26 mouse cellular contexts compared by ENCODE assay signal in genomic region chr13:49396798-49397197, GRCm38 (mm10). TPM values are rescaled to one million over a fixed set of nuclear protein-coding genes. Genes with fewer than 3 reads are reported as not detected.
DNase-seq lines count a peak whose midpoint lies in the region; ATAC-seq and TF ChIP-seq lines count a peak whose summit lies in the region.
"Had no signal": no experiment of that assay in that cellular context is flagged by ENCODE, and none has a peak within 500 bp of the region (broad histone marks: within the 10 kb centered on the region; RNA-seq: fewer than 3 reads in every experiment).

No protein-coding gene starts in this region.

- H3K4me3 ChIP-seq in embryonic fibroblast, embryonic 13.5 days (ENCODE audit: insufficient read depth, low read length), result no peak overlapping the region
- no peak overlapping the region for H3K4me3 ChIP-seq in midbrain, embryonic 16.5 days (ENCODE audit: low read depth, low read length)
- H3K4me3 ChIP-seq: erythroblast, embryonic 14.5 days; forebrain, embryonic 12.5 days; forebrain, embryonic 15.5 days; heart, embryonic 10.5 days; heart, embryonic 13.5 days; hindbrain, embryonic 12.5 days; hindbrain, embryonic 15.5 days had no signal

- no peaks in the 10 kb centered on the region for H3K9me3 ChIP-seq in midbrain, embryonic 16.5 days (replicated peaks; ENCODE audit: control insufficient read depth, low read length, poor library complexity, severe bottlenecking)
- H3K9me3 ChIP-seq: forebrain, embryonic 12.5 days; forebrain, embryonic 15.5 days; heart, embryonic 10.5 days; heart, embryonic 13.5 days; hindbrain, embryonic 12.5 days; hindbrain, embryonic 15.5 days had no signal

- no peak for TF ChIP-seq POLR2A in embryonic fibroblast, embryonic 13.5 days (IDR thresholded peaks at IDR 0.05; ENCODE audit: low read depth, low read length)

- no peaks in the 10 kb centered on the region for H3K27me3 ChIP-seq in midbrain, embryonic 16.5 days (ENCODE audit: control insufficient read depth, insufficient read depth, low read depth, low read length)
- H3K27me3 ChIP-seq: CH12.LX; forebrain, embryonic 12.5 days; forebrain, embryonic 15.5 days; heart, embryonic 13.5 days; hindbrain, embryonic 12.5 days; hindbrain, embryonic 15.5 days had no signal

- WGBS in midbrain, embryonic 16.5 days, result 76% methylated on average over 1 of the region's 1 CpGs

- peak overlapping the region; percentile 41; the same call in 1 of the 2 replicates for H3K27ac ChIP-seq in embryonic fibroblast, embryonic 13.5 days (ENCODE audit: insufficient read depth, low read length)
- H3K27ac ChIP-seq in midbrain, embryonic 16.5 days (ENCODE audit: low read length), result no peak overlapping the region
- H3K27ac ChIP-seq: forebrain, embryonic 12.5 days; forebrain, embryonic 15.5 days; heart, embryonic 10.5 days; heart, embryonic 13.5 days; hindbrain, embryonic 12.5 days; hindbrain, embryonic 15.5 days had no signal

- H3K9ac ChIP-seq in midbrain, embryonic 16.5 days (ENCODE audit: low read depth, low read length), result no peak overlapping the region
- H3K9ac ChIP-seq: forebrain, embryonic 12.5 days; forebrain, embryonic 15.5 days; heart, embryonic 13.5 days; hindbrain, embryonic 12.5 days; hindbrain, embryonic 15.5 days had no signal

- no peak overlapping the region for H3K4me2 ChIP-seq in midbrain, embryonic 16.5 days (ENCODE audit: low read length)
- H3K4me2 ChIP-seq: forebrain, embryonic 12.5 days; forebrain, embryonic 15.5 days; heart, embryonic 13.5 days; hindbrain, embryonic 12.5 days; hindbrain, embryonic 15.5 days had no signal

- ATAC-seq in midbrain, embryonic 16.5 days, result no peak
- ATAC-seq: forebrain, embryonic 15.5 days; intestine, postnatal 0 days had no signal

- peaks cover 12% of the 10 kb centered on the region; the same call in 1 of the 2 replicates for H3K4me1 ChIP-seq in embryonic fibroblast, embryonic 13.5 days (ENCODE audit: control insufficient read depth, insufficient read depth, low read length)
- H3K4me1 ChIP-seq in midbrain, embryonic 16.5 days (ENCODE audit: control insufficient read depth, insufficient read depth, low read length), result no peaks in the 10 kb centered on the region
- H3K4me1 ChIP-seq: forebrain, embryonic 12.5 days; forebrain, embryonic 15.5 days; hindbrain, embryonic 12.5 days; hindbrain, embryonic 15.5 days had no signal

- TF ChIP-seq CTCF in embryonic fibroblast, embryonic 13.5 days (IDR thresholded peaks at IDR 0.05; ENCODE audit: borderline replicate concordance, insufficient read depth, low read length), result no peak

- 0 out of 2 replicates have a peak, but pooled peaks cover 2% of the 10 kb centered on the region for H3K36me3 ChIP-seq in midbrain, embryonic 16.5 days (ENCODE audit: control insufficient read depth, insufficient read depth, low read length)
- H3K36me3 ChIP-seq: forebrain, embryonic 12.5 days; forebrain, embryonic 15.5 days; heart, embryonic 13.5 days; hindbrain, embryonic 12.5 days; hindbrain, embryonic 15.5 days had no signal

- DNase-seq in 416B (ENCODE audit: low read depth) (peak; percentile 40), NIH3T3 (ENCODE audit: low read depth) (peak; percentile 65)
- no peak for DNase-seq in spleen, postnatal 14 days (ENCODE audit: low spot score in 2 of 2)
- DNase-seq in cerebellum, postnatal 25 days, result no peak
- DNase-seq: adrenal gland, postnatal 10 days; adrenal gland, postnatal 36 days; B cell, adult 2 months; cerebellum, adult 11 months; cerebellum, adult 2 months; cerebellum, adult 9-11 months; cerebellum, postnatal 36 days; embryo, embryonic 11 days; gastrocnemius, postnatal 25 days; heart, adult 18-20 months; heart, postnatal 14 days had no signal

RNA-seq across cellular contexts. Expression of gene Ippk, which starts 24.3 kb away (rescaled TPM):
- polyA plus RNA-seq in embryonic fibroblast, embryonic 13.5 days (2011; ENCODE audit: insufficient read length, low read depth, missing spikeins), result 10.4 and 10.8 TPM in 2 replicates
- polyA plus RNA-seq in midbrain, embryonic 16.5 days (2015; fragmentation: Nextera tagmentation; extraction: Ambion mirVana), result 13.2 and 14.1 TPM in 2 replicates

RNA-seq across cellular contexts. Expression of gene Bicd2, which starts 55.4 kb away (rescaled TPM):
- 43.1 and 54.4 TPM in 2 replicates for polyA plus RNA-seq in embryonic fibroblast, embryonic 13.5 days (2011; ENCODE audit: insufficient read length, low read depth, missing spikeins)
- polyA plus RNA-seq in midbrain, embryonic 16.5 days (2015; fragmentation: Nextera tagmentation; extraction: Ambion mirVana), result 26.2 and 28.3 TPM in 2 replicates

Comparison
In these comparisons a context has a peak if more than half of its experiments do, and no peak if none do; other contexts are left out.
1. DNase-seq: peak in 416B (single experiment) and NIH3T3 (single experiment); none in spleen, postnatal 14 days (0 of 2) and cerebellum, postnatal 25 days (0 of 2).